Mouse (Mus musculus) gastrocnemius, postnatal 14 days (tissue): ENCODE data around the gene Rgp1. TPM values are rescaled to one million over a fixed set of nuclear protein-coding genes. Genes with fewer than 3 reads are reported as not detected.
A peak's percentile ranks its signal among the peaks of the same experiment; 100 is the strongest.
"Not testable (repeated sequence)": the region's sequence is repeated elsewhere in the genome, so short reads cannot be mapped to it uniquely, and the experiment has no call there.

Experiments
- DNase-seq: peaks from one replicate; pipeline ENCODE4 v3.0.0; 2021; ENCODE audit warnings: mixed read lengths
- intact Hi-C: fragments of 180-260 bp; cut with DNase I; formaldehyde crosslinking; loops from one replicate; pipeline ENCODE4 v1.15.1; 2025; ENCODE audit warnings: low total_unique reads
- total RNA-seq, 2 experiments: library from RNA; stranded (reverse); gene quantifications; 2 replicates each; pipeline ENCODE4 v1.2.3; 2021

Gene Rgp1
- total RNA-seq, 2 experiments from 2014 or later = 21.9 to 22.3 TPM

DNA sequence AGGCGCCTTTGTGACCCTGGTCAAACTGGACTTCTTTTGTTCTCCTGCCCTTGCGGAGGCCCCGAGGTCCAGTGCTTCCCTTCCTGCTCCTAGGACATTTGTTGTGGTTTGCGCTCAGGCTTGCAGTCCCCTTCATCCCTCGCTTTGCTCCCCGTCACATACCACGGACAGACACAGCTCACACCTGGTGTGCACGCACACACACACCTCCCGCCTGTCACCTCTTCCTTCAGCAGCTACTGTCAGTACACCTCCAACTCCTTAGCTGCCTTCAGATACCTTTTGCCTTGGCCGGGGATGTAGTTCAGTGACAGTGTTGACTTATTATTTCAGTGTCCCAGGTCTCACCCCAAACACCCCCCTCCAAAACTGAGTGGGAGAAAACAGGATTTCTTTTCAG lies 7.2 kb downstream of the Rgp1 start:
- no peak for DNase-seq
- intact Hi-C loops = no loop called here

DNA sequence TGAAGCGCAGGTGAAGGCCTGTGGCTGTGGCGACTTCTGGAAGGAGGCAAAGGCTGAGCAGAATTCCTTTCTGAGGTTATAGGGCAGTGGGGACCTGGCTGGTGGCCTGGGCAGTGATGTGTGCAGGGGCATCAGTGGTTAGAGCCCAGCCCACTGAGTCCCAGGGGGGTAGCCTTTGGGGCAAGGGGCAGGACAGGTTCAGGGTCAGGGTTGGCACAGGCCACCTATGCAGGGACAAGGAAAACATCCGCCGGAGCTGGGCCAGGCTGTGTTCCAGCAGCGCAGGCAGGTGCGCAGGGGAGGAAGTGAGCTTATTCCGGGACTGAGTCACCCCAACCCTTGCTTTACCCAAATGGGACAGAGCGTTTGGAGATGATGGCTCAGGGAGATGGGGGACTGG lies 7.9 kb downstream of the Rgp1 start:
- no peak for DNase-seq
- intact Hi-C loops = no loop called here

DNA sequence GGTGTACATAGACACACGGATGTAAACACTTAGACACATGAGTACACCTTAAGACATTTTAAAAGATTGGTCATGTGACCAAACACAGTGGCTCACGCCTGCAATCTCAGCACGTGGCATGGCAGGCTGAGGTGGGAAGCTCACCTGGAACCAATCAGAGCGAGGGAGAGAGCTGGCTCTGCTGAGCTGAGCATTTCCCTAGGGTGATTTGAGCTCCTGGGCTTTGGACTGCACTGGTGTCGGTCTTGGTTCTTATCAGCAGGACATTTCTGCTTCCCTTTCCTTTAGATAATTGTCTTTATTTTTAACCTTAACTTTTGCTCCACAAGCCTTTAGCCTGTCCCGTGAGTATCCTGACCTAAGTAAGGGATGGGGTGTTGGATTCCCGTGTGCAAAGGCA lies 9.2 kb downstream of the Rgp1 start:
- intact Hi-C loops = no loop called here
- DNase-seq = no peak

DNA sequence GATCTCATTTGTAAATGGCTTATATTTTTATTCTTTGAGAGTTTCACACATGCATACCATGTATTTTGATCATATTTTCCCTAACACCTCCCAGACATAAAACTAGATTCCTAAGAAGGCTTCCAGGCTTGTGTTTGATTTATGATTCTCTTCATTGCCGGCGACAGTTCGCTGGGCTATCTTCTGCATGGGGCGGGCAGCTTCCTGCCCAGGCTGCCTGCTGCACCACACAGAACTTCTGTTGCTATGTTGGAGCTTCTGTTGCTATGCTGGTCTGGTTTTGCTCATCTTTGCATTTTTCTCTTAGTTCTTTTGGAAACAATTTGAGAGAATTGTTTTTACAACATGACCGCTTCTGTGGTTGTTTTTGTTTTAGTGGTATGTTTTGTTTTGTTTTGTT lies 13.0 kb downstream of the Rgp1 start:
- intact Hi-C loops = no loop called here
- no peak for DNase-seq

DNA sequence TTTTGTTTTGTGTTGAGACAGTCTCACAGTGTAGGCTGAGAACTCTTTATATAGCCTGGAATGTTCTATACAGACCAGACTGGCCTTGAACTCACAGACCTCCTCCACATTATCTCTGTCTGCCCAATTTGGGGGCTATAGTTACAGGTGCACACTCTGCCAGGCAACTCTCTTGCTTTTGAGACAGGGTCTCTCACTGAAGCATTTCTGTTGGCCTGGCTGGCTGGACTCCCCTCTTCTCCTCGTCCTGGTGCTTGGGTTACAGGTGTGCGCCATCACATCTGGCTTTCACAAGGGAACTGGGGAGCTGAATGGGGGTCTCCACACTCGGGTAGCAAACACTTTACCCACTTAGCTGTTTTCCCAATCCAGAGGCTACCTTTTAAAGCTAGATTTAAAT lies 13.4 kb downstream of the Rgp1 start:
- no peak for DNase-seq
- intact Hi-C loops = no loop called here

DNA sequence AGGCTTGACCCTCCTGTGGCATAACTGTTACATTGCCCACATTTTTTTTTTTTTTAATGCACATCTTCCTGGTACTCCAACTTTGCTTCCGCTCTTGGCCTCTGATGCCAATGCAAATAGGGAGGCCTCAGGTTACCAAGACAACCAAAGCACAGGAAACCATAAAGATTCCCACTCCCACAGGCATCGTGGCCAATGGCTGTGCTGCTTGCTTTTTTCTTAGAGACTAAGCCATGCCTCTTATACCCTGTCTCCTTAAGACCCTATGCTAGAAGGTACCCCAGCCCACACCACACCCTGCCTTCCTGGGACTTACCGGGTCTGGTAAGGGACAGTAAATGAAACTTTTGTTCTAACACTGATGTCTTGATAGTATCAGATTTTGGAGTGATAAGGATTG lies 14.9 kb downstream of the Rgp1 start:
- intact Hi-C loops = no loop called here
- DNase-seq = no peak

DNA sequence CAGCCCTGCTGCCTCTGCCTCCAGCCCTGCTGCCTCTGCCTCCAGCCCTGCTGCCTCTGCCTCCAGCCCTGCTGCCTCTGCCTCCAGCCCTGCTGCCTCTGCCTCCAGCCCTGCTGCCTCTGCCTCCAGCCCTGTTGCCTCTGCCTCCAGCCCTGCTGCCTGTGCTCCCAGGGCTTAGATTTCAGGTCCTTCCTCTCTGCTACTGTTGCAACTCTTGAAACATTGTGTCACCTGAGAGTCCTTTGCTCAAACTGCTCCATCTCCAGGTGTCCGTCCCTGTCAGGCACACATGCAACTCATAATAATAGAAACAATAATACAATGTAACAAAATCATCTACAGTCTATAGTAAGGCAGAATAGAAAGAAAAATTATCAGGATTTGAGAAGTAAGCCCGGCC lies 18.1 kb downstream of the Rgp1 start:
- intact Hi-C loops, DNase-seq: not testable (repeated sequence)

DNA sequence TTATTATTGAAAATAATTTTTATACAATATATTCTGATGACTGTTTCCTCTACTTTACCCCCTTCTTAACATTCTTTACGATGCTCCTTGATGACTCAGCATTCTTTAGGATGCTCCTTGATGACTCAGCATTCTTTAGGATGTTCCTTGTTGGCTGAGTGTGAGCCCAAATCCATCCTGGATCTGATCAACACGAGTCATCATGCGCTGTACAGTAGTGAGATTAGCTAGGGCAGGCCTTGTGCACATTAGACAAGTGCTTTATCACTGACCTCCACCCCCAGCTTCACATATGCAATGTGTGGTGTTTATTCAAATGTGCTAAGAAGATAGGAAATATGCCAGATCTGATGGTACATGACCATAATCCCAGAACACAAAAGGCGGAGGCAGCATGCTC lies 19.7 kb downstream of the Rgp1 start:
- DNase-seq = no peak
- intact Hi-C loops = no loop called here

DNA sequence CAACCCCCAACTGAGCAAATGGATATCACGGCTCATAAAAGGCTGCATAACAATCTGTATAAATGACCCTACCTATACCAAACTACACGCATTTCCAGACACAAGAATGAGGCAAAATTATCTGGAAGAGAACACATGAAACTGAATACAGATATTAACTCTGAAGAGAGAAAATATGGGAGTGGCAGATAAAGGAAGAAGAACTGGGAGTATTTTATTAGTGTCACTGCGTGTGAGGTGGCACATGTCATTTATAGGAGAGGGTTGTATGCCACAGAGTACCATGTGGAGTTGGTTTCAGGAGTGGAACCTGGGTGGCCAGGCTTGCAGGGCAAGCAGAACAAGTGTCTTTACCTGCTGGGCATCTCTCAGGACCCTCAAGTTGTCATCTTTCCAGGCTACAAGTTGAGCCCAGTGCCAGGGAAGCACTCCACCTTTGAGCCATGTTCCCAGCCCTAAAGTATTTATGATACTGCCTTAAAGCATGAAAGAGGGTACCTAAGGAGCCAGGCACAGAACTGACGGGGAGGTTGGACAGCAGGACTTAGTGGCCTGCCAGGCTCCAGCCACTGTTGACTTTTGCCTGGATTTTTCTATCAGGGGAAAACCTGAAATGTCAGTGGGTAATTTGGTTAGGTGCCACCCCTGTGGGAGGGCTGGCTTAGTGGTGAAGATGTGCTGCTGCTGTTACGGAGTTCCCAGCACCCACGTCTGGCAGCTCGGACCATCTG lies 20.3 kb downstream of the Rgp1 start:
- intact Hi-C loops = no loop called here
- no peak for DNase-seq

DNA sequence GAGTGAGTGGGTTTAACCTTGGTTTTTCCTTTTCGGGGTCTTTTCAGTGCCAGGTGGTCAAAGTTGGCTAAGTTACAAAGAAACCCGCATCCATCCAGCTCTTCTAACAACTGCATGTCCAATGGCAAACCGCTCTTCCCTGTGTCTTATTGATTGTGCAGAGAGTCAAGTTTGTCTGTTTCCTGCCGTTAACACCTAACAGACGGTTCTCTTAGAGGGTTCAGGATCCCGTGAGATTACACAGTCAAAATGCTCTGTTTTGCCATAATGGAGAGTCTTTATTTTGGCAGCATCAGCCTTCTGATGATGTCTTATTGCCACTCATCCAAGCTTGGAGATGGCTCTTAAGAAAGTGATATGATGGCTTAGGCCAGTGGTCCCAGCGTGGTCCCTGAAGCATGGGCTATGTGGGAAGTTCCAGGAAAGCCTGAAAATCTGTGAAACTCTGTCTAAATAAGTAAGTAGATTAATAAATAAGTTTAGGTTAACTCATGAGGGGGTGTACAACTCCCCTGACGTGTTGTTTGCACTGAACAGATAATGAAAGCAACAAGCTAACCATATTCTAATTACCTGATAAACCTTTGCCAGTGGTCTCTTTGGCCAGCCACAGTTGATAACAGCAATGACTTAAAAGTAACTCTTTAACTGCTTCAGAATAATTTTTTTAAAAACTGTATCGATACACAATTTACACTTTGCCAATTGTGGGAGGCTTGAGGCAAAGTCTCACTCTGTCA lies 21.9 kb downstream of the Rgp1 start:
- no peak for DNase-seq
- intact Hi-C loops = no loop called here

DNA sequence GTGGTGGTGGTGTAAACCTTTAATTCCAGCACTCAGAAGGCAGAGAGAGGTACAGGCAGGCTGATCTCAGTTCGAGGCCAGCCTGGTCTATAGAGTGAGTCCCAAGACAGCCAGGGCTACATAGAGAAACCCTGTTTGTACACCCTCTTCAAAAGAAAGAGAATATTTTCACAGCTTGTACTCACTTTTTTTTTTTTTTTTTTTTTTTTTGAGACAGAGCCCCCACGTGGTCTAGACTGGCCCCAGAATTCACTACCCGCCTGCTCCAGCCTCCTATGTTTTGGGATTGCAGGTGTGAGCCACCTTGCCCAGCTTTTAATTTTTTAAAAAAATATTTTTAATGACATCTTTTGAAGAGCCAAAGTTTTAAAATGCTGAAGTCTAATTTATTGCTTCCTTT lies 25.6 kb downstream of the Rgp1 start:
- DNase-seq = no peak
- intact Hi-C loops = no loop called here

DNA sequence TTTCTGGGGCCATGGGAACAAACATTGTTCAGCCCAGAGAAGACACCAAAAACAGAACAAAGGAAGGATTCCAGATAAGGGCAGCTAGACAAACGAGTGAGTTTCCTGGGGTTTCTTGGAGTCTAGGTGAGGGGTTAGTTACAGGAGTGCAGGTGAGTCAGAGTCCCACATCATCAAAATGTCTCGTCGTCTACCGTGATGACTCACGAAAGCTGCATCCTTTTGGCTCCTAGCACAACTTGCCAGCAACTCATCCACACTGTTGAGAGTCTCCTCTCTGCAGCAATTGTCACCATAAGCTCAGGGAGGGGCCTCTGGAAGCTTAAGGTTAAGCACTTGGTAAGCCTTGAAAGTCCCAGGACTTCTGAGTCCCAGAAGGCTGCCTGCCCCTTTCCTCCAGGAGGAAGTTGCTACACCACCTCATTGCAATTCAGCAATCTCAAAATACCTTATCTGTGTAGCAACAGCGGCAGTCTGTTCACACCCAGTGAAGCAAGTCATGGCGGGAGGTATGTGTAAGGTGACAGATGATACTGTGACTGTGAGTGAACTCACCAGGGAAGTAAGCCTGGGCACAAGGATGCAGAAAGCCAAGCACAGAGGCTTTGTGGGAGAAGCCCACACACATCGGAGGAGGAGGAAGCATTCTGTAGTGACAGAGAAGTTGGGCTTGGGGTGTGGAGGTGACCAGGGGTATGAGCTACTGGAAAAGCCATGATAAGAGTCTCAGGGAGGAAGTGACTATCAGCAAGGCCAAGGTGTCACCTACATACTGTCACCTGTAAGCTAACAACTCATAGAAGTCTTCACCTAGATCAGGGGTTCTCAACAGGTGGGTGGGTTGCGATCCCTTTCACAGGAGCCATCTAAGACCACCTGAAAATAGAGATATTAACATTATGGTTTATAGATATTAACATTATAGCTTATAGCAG lies 26.5 kb downstream of the Rgp1 start:
- no peak for DNase-seq
- intact Hi-C loops = no loop called here

DNA sequence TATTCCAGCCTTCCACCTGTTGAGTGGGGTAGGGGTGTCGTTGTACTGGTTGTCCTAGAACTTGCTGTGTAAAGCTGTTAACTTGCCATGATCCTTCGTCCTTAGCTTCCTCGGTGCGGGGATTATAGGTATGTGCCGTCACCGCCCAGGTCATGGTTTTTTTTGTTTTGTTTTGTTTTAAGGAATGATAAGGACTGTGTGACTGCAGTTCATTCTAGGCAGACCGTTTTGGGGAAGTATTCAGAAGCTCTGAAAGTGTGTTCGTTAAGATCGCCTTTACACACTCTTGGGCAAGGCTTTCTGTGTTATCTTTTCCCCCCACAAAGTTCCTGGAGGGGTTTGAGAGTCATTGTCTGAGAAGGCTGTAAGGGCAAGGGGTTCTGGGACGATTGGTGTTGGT lies 34.0 kb downstream of the Rgp1 start:
- intact Hi-C loops = no loop called here
- no peak for DNase-seq

DNA sequence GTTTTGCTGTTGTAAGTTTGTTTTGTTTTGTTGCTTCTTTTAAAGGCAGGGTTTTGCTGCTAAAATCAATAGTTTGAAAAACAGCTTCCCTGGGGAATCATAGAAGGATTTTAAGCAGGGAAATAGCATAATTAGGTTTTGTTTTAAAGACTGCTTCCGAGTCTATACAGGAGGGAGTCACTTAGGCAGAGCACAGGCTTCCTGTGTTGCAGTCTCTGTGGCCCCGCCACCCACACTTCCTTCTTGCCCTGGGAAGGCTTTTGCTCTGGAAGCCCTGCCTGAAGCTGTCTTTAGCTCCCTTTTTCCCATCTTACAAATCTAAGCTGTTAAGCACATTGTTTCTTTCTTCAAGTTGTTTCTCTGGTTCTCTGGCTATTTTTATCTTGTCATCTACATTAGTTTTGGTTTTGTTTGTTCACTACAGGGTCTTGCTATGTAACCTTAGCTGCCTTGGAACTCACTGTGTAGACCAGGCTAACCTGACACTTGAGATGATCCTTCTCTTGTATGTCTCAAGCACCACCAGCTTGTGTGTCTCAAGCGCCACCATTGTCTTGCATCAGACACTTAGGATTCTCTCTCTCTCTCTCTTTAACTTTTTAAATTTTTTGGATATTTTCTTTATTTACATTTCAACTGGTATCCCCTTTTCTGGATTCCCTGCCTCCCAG lies 34.7 kb downstream of the Rgp1 start:
- intact Hi-C loops = no loop called here
- DNase-seq = no peak

DNA sequence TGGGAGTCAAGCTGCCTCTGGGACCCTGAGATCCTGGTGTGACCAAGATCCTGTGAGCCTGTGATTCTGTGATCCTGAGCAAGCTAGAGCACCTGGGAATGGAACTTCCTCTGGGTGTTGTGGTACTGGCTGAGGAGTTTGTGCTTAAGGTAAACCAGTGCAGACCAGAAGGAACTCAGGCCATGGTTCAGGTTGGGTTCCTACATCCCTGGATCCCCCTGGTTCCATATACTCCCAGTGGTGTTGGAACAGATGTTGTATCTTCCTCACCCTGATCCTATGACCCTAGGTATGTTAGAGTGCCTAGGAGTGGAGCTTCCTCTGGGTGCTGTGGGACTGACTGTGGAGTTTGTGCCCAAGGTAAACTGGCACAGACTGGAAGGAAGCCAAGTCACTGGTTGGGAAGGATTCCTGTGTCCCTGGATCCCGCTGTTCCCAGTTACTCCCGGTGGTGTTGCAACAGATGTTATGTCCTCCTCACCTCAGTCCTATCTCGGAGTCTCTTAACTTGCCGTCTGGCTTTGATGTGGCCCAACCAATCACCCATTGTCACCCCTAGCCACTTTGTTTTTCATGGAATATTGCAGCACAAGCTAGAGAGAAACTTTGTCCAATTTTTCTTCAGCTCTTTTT lies 41.7 kb downstream of the Rgp1 start:
- intact Hi-C loops = no loop called here
- no peak for DNase-seq

DNA sequence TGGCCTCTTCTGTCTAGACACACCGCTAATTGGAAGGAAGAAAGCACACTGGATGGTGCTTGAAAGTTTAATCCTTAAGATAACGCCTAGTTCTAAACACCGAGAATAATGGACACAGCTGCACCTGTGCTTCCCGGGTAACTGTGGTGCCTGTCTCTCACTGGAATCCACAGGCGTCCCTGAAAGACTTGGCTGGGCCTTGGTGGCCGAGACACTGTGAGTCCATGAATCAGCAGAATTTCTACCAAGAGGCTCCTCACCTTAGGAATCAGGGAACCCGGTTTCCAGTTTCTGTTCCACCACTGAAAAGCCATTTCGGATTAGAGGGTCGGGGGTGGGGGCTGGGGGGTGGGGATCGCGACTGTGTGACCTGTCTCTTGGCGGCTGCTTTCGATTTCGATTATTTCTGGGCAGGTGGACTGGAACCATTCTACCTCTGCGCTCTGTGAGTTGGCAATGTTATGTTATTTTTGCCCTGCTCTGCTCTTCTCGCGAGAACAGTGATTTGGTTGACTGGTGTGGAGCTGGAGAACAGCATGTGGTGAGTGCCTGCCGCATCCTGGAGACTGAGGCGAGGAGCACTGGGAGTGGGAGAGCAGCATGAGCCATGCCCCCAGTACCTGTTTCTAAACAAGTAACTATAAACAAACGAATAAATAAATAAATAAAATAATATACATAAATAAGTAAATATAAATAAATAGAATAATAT lies 50.7 kb downstream of the Rgp1 start:
- intact Hi-C loops = loop anchor here (5.0 kb wide), 1 partner anchor 97 kb away; no protein-coding TSS in a partner anchor
- DNase-seq = no peak

DNA sequence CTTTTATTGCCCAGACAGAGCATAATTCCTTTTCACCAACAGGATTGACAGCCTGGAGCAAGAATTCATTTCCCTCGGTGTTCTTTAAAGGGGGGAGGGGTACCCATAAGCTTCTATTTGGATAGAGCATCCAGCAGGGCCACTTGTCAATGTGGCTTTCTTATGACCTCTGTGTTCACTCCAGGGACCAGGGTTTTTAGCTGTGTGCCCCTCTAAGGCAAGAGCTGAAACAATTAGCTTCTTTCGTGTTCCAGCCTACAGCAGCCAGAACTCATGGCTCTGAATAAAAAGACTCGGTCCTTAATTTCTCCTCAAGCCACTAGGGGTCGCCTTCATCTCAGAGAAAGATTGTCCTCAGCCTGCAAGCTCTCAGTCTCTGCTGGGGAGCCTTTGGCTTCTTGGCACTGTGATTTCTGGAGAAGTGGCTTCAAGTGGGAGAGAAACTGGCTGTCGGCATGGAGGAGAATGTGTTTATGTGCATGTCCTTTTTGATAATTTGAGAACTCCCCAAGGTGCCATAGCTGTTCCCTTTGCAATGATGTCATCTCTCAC lies 51.6 kb downstream of the Rgp1 start:
- peak; percentile 68 for DNase-seq
- intact Hi-C loops = loop anchor here (2.0 to 5.0 kb wide), 2 partner anchors 37 to 81 kb away; partner anchors contain the start of genes Fam221b, Olfr71 and Tmem8b

DNA sequence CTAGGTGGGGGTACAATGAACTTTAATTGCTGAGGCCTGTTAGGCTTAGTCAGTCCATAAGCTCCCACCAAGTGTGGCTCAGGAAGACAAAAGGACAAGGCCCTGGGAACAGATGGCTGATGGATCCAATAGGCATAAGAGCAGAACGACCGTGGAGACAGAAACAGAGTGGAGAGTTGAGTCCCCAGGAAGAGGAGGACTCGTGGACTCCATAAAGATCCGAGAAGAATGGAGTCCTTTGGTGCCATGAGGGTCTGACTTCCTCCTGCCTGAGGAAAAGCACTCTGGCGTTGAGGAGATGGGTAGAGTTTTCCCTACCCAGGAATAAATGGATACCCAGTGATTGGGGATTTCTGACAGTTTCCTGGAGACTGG lies 52.1 kb downstream of the Rgp1 start:
- intact Hi-C loops = loop anchor here (2.0 to 5.0 kb wide), 2 partner anchors 37 to 80 kb away; partner anchors contain the start of genes Fam221b, Olfr71 and Tmem8b
- no peak for DNase-seq
